Mouse (Mus musculus): Measurements from ENCODE around the gene Pold3.

GRCm38 (mm10) chr7:100077071-100077470, 44.3 kb downstream of the Pold3 start:
- TF ChIP-seq POLR2A (IDR thresholded peaks at IDR 0.05; ENCODE audit: borderline replicate concordance, low read depth, low read length) (no peak), CTCF (IDR thresholded peaks at IDR 0.05; ENCODE audit: low read depth, low read length) (no peak)
